29 mouse cellular contexts compared by ENCODE assay signal in the genomic region with DNA sequence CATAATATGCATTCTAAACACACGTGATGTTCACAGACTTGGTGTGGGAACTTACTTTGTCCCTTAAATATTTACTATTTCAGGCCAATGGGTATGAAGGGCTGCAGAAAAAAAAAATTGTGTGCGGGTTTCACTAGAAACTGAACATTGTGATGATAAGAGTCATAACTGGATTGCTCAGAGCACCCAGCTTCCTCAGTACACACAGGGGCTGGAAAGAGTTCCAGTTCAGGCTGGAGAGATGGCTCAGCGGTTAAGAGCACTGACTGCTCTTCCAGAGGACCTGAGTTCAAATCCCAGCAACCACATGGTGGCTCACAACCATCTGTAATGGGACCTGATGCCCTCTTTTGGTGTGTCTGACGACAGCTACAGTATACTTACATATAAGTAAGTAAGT. TPM values are rescaled to one million over a fixed set of nuclear protein-coding genes. Genes with fewer than 3 reads are reported as not detected.
"Had no signal": no experiment of that assay in that cellular context is flagged by ENCODE, and none has a peak within 500 bp of the region (broad histone marks: within the 10 kb centered on the region; RNA-seq: fewer than 3 reads in every experiment).

No protein-coding gene starts in this region.

RNA-seq across cellular contexts. Expression of a gene that starts 7.5 kb away (rescaled TPM):
- total RNA-seq: common myeloid progenitor, adult 5-6 weeks; forebrain, postnatal 0 days; gastrocnemius, adult 18-20 months; gastrocnemius, adult 2 months; gastrocnemius, adult 8-10 months; gastrocnemius, postnatal 10 days; gastrocnemius, postnatal 25 days; gastrocnemius, postnatal 36 days; gastrocnemius, postnatal 4 days; granulocyte monocyte progenitor cell, adult 5-6 weeks; heart, adult 18-20 months; heart, adult 2 months; heart, adult 8-10 months had no signal
- polyA plus RNA-seq: embryonic facial prominence, embryonic 10.5 days; embryonic facial prominence, embryonic 11.5 days; embryonic facial prominence, embryonic 12.5 days; embryonic facial prominence, embryonic 13.5 days; embryonic facial prominence, embryonic 14.5 days; embryonic facial prominence, embryonic 15.5 days; erythroblast, embryonic 14.5 days; forebrain, embryonic 10.5 days; forebrain, embryonic 11.5 days; forebrain, embryonic 12.5 days; forebrain, embryonic 13.5 days; forebrain, embryonic 14.5 days; forebrain, embryonic 15.5 days; forebrain, embryonic 16.5 days; gonadal fat pad, adult 2 months; heart, adult 2 months; heart, embryonic 10.5 days had no signal
